Mouse (Mus musculus) left cerebral cortex, adult 11 months (tissue): Measurements from ENCODE around the gene Gpr61.

Experiments used
- DNase-seq: peaks from one replicate; pipeline ENCODE4 v3.0.0; 2022; ENCODE audit warnings: low spot score

Gpr61 gene

DNA sequence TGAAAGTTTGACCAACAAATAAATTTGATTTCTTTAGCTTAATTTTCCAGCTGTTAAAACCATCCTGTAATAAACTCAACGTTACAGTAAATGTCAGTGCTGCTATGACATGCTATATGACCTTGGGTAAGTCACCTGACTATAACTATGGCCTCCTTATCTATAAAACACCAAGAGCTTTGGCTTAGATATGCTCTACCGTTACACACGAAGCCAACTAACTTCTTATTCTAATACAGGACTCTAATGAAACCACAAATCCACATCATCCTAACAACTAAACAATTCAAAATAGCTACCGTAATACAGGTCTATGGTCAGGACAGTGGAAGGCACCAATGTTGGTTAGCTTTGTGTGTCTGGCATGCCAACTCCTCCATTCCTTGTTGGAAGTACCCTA lies 24.9 kb downstream of the Gpr61 start:
- DNase-seq, result no peak

DNA sequence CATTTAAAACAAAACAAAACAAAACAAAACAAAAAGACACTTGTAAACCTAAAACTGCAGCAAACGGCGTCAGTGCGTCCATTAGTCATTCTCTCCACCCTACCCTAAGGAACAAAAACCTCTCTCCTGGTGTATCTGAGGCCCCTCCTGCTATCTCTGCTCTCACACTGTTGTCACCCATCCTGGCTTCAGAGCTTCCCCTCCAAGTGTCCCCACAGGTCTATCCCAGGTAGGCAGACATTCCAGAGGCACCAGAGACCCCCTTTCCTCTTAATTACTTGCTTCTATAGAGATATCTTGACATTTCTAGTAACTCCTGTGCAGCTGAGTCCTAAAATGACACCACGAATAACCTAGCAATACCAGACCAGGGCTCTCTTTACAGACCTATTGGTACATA lies 25.3 kb downstream of the Gpr61 start:
- no peak for DNase-seq

DNA sequence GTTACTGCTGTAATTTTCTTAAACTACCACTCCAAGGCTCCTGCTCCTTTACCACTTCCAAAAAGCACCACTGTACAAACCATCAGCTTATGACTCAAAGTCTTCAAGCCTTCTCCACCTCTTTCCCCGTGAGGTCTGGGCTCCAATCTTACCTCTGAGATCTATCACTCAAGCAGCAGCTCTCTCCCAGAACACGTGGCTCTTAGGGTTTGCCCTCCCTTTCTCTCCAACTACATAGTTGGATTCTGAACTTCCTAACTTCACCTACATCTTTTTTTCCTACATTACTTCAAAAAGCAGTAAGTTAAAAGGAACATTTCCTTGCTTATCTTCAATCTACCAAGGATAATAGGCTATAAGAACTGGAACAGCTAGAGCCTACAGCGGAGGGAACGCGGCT lies 26.2 kb downstream of the Gpr61 start:
- DNase-seq, result no peak

DNA sequence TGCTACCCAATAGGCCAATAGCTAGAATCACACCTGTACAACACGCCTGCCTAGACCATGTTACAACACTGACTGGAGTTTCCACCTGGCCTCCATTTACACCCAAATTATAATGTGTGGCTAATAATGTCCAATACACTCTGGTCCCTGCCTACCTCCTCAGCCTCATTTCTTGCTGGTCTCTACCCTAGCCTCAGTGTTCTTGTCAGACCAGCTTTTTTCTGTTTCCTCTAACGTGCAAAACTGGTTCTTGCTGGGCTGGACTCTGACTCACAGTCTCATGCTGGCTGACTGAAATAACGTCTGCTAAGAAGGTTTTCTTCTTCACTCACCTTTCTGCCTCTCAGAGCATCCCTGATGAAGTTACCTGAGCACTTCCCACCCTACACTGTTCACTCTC lies 28.4 kb downstream of the Gpr61 start:
- DNase-seq, result no peak

DNA sequence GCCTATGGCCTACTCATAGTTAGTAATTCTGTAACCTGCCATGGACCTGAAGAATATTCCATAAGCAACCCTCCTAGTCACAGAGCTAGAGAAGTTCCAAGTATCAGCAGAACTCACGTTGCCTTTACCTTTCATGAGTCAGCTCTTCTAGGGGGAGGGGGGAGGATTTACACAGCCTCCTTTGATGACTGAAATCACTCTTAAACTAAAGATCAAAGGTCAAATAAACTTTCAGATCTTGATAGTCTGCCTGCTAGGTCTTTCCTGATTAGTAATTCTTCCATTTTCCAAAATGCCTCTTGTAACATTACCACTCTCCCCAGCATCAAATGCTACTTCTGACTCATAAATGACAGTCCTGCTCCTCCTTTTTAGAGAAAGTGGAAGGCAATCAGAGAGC lies 30.6 kb downstream of the Gpr61 start:
- no peak for DNase-seq

DNA sequence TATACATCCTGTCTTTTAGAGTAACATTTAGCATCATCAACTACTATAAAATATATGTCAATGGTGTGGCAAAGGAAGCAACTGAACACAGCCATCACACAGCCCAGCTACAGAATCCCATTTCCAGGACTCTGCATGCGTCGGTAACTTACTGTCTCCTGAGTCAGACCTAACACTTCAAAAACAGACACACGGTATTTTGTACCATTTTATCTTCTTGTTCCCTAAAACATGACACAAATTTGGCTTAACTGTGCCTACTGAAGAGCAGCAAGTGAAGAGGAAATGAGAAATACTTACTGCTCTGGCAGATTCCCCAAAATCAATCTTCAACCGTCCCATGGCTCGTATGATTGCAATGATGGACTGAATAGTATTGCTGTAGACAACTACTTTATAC lies 31.4 kb downstream of the Gpr61 start:
- no peak for DNase-seq

DNA sequence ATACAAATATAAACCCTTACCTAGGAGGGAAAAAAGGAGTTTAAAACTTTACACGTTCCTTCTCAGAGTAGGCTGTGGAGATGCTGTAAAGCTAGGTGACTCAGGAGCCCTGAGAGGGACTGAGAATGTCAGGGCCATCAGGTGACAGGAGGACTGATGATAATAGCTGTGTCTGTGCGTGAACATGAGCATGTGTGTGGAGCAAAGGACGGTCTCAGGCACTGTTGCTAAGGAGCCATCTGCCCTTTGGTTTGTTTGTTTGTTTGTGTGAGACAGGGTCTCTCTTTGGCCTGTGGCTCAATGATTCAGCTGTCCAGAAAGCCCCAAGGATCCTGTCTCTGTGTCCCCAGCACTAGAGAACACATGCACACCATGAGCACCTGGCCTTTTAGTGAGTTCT lies 33.6 kb downstream of the Gpr61 start:
- DNase-seq, result no peak

DNA sequence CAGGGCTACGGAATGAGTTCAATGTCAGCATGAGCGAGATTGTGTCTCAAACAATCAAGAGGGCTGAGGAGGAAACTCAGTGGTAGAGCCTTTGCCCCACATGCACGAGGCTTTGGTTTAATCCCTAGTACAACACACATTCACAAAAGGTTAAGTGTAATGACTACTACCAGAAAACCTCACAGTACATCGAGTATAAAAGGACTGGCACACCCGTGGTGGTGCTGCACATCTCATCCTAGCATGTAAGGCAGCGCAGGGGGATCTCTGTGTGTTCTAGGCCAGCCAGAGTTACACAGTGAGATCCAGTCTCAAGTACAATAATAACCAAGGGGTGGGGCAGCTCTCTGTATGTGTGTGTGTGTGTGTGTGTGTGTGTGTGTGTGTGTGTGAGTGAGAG lies 37.2 kb downstream of the Gpr61 start:
- no peak for DNase-seq

DNA sequence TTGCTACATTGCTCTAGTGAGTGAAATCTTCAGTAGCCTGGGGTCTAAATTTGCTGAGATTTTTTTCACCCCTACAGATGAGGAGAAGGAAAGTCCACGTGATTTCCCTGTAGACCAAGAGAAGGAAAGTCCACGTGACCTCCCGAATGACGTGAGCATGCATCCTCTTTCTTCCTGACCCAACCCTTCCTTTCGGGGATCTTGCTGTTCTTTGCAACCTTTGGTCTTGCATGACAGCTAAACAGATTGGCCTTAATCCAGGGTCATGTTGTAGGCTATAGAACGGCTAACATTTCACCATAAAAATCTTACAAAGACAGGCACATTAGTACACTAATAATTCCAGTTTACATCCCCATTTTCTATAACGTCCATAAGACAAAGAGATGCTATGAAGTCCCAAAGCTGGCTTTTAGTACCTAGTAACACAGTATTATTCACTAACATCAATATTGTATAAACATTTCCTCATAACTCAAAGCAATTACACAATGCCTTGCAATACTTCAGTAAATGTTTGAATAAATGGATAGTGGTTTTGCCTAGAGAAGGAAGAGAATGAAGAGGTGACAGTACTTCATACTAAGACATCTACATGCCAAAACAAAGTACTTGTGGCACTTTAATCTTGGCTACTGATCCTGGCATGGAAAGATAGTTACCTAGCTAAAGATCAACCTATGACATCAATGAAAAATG lies 40.9 kb downstream of the Gpr61 start:
- DNase-seq, result no peak

DNA sequence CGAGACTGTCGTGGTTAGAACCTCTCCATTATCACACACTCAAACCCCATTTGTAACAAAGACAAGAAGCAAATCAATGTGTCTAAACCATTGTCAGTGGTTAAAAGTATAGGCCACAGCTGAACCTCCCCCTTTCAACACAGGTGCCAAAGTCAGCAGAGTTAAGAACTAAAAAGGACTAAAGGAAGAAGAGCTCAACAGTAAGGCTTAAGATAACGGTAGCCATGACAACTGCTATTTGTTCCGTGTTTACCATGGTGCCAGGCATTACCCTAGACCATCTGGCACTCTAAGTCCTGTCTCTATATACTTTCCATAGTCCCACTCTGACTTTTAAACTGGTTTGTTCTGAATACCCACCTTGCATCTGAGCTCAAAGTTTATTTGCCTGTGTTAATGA lies 42.0 kb downstream of the Gpr61 start:
- DNase-seq, result no peak

DNA sequence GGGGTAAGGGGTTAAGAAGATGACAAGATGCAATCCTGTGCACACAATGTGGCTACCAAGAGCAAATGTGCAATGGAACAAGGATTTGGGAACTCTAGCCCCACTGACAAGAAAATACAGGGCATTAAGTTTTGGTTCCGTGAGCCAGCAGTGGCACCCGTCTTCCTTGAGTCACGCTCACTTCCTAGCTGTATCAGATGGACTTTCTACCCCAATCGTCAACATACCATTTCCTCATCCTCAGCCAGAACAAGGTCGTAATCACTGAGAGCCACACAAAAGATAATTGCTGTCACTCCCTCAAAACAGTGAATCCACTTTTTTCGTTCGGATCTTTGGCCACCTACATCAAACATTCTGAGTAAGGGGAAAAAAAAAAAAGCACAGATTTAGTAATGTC lies 42.4 kb downstream of the Gpr61 start:
- no peak for DNase-seq

DNA sequence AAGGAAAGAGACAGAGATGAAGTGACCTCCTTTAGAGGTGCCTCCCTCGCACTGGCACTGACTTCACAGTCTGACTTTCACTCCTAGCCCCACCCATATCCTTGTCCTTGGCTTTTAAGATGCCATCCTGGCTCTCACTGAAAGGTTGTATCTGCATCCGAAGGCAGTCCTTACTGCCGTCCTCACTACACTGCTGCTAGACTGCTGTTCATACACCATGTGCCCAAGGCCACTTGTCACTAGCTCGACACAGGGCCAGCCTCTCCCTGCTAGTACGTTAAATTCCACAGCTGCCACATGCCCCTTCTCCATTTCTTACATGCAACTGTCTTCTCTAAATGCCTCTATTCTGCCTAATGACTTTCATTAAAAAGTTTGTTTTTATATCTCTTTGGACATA lies 43.4 kb downstream of the Gpr61 start:
- DNase-seq, result no peak

DNA sequence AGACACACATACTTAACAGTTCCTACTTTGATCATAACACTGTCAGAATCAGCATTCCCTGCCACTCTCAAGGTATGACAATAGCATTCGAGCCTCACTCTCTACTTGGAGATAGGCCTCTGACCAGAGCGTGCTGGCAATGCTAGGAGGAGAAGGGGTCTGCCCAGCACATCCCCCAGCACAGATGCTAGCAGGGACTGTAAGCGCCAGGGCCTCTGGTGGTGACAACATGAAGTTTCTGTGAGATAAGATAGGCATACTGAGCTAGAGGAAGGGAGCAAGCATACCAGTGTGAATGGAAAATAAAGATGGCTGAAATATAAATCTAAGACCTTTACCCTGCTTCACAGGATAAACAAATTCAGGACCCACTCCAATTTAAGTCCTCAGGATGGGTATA lies 49.4 kb downstream of the Gpr61 start:
- no peak for DNase-seq

DNA sequence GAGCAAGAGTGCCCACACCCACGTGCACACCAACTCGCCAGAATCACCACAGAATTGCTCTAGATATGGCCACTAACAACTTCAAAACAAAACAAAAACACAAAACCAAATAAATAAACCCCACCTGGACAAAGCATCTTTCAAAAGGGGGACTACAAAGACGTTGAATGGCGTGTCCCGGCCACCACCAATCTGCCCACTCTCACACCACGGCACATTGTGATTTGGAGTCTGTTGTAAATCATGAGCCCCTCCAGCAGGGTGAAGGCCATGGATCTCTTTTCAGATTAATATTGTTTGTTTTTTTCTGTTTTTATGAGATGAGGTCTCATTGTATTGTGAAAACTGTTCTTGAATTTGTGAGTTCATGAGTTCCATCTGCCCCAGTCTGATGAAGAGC lies 52.6 kb downstream of the Gpr61 start:
- DNase-seq, result no peak

DNA sequence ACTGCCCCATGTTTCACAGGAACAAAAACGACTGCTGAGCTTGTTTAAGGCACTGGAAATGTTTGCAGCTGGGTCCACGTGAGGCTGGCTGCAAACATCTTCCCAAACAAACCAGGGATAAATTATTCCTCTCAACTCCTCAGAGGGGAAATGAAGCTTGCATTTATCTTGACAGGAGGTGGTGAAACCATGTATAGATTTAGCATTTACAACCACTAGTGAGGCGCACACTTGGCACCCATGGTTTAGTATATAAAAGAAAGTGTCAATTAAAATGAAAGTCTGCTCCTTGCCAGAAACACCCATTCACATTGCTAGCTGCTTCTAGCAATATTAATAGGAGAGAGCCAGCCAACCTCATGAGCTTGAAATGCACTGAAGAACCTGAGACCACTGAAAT lies 53.1 kb downstream of the Gpr61 start:
- no peak for DNase-seq
